Mouse (Mus musculus) cortical plate, adult 2 months (tissue): ENCODE results near the gene Col4a1.

ENCODE experiments used
- CTCF ChIP-seq: fragments of 200-500 bp; IDR thresholded peaks from 2 replicates; pipeline ENCODE4 v1.5.1; 2011; ENCODE audit warnings: mild to moderate bottlenecking, control low read depth, low read length; ENCODE audit not compliant: insufficient read depth; ENCODE audit errors: extremely low read depth
- POLR2A ChIP-seq: fragments of 200-500 bp; IDR thresholded peaks from 2 replicates; pipeline ENCODE4 v1.6.1; 2011; ENCODE audit warnings: mild to moderate bottlenecking, low read length, control low read depth; ENCODE audit not compliant: insufficient read depth; ENCODE audit errors: extremely low read depth

DNA sequence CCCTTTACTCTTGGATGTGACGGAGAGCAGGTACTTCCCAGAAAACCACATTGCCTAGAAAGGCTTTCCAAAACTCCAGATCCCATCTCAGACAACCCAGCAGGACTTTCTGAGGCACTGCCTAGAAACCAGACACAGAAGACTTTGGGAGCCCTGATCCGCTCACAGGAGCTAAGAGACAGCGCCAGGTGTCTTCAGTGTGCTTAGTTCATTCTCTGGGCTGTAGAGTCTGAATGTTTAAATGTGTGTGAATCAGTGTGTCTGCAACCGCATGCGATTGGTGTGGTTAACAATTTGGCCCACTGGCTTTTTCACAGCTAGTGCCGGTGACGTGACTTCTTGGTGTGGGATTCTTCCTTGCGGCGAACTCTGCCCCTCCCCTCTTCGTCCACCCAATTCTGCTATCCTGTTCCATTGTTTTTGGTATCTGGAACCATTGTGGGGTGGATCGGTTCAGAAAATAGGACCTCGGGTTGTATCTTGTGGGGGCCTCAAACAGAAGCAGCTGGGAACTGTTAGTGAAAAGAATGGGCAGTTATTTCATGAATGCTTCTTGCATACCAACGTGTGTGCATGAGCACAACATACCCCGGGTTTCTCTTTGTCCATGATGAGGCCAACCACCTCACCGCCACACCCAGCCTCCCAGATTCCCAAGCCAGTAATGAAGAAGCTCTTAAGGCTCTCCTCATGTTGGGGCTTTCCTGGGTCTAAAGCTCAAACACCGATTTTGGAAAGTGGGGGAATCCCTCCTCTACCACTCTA, 2.7 kb upstream of the Col4a1 start:
- TF ChIP-seq CTCF (no peak), POLR2A (no peak)
